Mouse (Mus musculus) embryonic facial prominence, embryonic 10.5 days (tissue): ENCODE data around the gene Wdr19. TPM values are rescaled to one million over a fixed set of nuclear protein-coding genes. Genes with fewer than 3 reads are reported as not detected.

Experiments used
- DNase-seq: peaks from one replicate; pipeline ENCODE4 v3.0.0-alpha.2; 2017; ENCODE audit warnings: low spot score
- H3K27ac ChIP-seq: fragments of 300-500 bp; sonication (generic); replicated peaks from 2 replicates; pipeline ENCODE4 v1.5.1; 2016; ENCODE audit warnings: mild to moderate bottlenecking
- H3K27me3 ChIP-seq: fragments of 300-500 bp; sonication (generic); replicated peaks from 2 replicates; pipeline ENCODE4 v1.6.1; 2016; ENCODE audit warnings: low read depth, mild to moderate bottlenecking; ENCODE audit not compliant: poor library complexity, severe bottlenecking
- H3K36me3 ChIP-seq: fragments of 300-500 bp; sonication (generic); replicated peaks from 2 replicates; pipeline ENCODE4 v1.6.1; 2016; ENCODE audit warnings: mild to moderate bottlenecking, moderate library complexity
- H3K4me1 ChIP-seq: fragments of 300-500 bp; sonication (generic); 2 replicates; pipeline ENCODE4 v1.6.1; 2016
- H3K4me3 ChIP-seq: fragments of 300-500 bp; sonication (generic); 2 replicates; pipeline ENCODE4 v1.5.1; 2016; ENCODE audit warnings: mild to moderate bottlenecking, moderate library complexity
- H3K9me3 ChIP-seq: fragments of 300-500 bp; sonication (generic); 2 replicates; pipeline ENCODE4 v1.6.1; 2016; ENCODE audit warnings: mild to moderate bottlenecking
- WGBS: fragments of 180-500 bp; shearing (Covaris S2); methylation state at CpG from one replicate; pipeline ENCODE4 v1.1.7; 2016; 5-methylcytosine and 5-hydroxymethylcytosine counted together
- polyA plus RNA-seq: library from polyadenylated mRNA; unstranded; fragments of >200 nt; fragmentation: Nextera tagmentation; extraction: Ambion mirVana; gene quantifications from 2 replicates; pipeline ENCODE4 v1.2.1, GENCODE M21; 2016

The Wdr19 gene
- polyA plus RNA-seq, 1 experiment from 2014 or later = 12.1 TPM

DNA sequence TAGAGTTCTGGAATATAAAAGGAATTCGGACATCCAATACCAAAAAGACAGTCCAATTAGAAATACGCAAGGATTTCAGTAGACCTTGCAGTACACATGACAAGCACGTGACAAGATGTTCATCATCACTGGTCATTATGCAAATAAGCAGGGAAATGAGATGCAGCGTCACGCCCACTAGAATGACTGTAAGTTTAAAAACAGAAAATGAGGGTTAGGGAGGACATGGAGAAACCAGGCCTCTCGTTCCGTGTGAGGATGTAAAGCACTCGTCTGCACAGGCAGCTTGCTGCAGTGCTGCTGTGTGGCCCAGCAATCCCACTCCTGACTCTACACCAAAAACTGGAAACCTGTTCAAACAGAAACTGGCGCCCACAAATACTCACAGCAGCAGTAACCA, 29.3 kb upstream of the Wdr19 start:
- peaks cover 7% of the 10 kb centered on the region; the same call in 1 of the 2 replicates for H3K4me1 ChIP-seq
- no peaks in the 10 kb centered on the region for H3K27me3 ChIP-seq
- DNase-seq = no peak
- no peak overlapping the region for H3K4me3 ChIP-seq
- H3K36me3 ChIP-seq = peaks cover 14% of the 10 kb centered on the region; the same call in 1 of the 2 replicates
- WGBS = 90% methylated on average over 9 of the region's 9 CpGs
- H3K9me3 ChIP-seq = no peaks in the 10 kb centered on the region
- H3K27ac ChIP-seq = no peak overlapping the region

- Histone ChIP-seq H3K27me3 (no peaks in the 10 kb centered on the region), H3K36me3 (no peaks in the 10 kb centered on the region), H3K27ac (0 out of 2 replicates have a peak overlapping the region, but pooled peaks have one; percentile 10), H3K9me3 (no peaks in the 10 kb centered on the region), H3K4me3 (no peak overlapping the region), H3K4me1 (peaks cover 9% of the 10 kb centered on the region)
- 71% methylated on average over 26 of the region's 26 CpGs for WGBS
- DNase-seq = no peak
Observed at GRCm38 (mm10) chr5:65175035-65175917, 24.2 kb upstream of the Wdr19 start.

GRCm38 (mm10) chr5:65175918-65176484, 23.5 kb upstream of the Wdr19 start:
- Histone ChIP-seq H3K27me3 (no peaks in the 10 kb centered on the region), H3K36me3 (no peaks in the 10 kb centered on the region), H3K9me3 (no peaks in the 10 kb centered on the region), H3K4me1 (peaks cover 9% of the 10 kb centered on the region), H3K27ac (no peak overlapping the region), H3K4me3 (no peak overlapping the region)
- DNase-seq = no peak
- WGBS = 75% methylated on average over 13 of the region's 13 CpGs

DNA sequence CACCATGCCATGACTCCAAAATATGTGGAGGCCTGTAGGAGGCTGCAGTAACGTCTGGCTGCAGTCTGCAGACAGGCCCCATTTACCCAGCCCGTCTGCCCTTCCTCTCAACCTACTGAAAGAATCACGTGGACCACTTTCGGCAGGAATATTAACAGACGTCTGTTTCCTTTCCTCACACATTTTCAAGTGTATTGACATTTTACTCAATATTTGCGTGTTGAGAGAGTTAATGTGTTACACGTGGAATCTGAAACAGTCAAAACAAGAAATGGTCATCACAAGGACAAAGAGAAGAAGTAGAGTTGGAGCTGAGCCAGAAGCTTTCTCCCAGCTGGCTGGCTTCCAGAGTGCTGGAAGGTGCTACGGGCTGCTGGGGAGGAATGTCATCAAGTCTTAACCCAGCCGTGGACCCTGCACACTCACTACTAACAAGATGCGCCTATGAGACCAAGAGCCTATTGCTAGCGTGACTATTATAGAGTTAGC, 22.4 kb upstream of the Wdr19 start:
- H3K9me3 ChIP-seq = no peaks in the 10 kb centered on the region
- H3K27me3 ChIP-seq = no peaks in the 10 kb centered on the region
- no peaks in the 10 kb centered on the region for H3K36me3 ChIP-seq
- H3K4me3 ChIP-seq = no peak overlapping the region
- 82% methylated on average over 11 of the region's 11 CpGs for WGBS
- H3K4me1 ChIP-seq = peaks cover 9% of the 10 kb centered on the region
- no peak for DNase-seq
- no peak overlapping the region for H3K27ac ChIP-seq

DNA sequence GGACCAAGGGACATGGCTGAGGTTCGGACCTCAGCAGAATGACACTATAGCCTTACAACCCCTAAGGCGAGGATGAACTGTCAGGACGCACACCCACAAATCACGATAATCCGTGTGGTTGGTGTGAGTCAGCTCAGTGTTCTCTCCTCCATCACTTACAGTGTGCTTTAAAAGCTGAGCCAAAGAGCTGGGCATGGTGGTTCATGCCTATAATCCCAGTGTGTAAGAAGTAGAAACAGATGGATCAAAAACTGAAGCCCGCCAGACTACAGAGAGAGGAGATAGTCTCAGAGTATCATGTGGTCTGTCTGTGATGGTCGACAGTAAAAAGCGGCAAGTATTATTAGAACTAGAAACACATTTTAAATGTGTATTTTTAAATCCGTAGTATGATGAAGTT, 21.0 kb upstream of the Wdr19 start:
- WGBS = 92% methylated on average over 9 of the region's 9 CpGs
- H3K27me3 ChIP-seq = no peaks in the 10 kb centered on the region
- H3K27ac ChIP-seq = no peak overlapping the region
- no peak for DNase-seq
- H3K36me3 ChIP-seq = no peaks in the 10 kb centered on the region
- H3K9me3 ChIP-seq = no peaks in the 10 kb centered on the region
- no peak overlapping the region for H3K4me3 ChIP-seq
- H3K4me1 ChIP-seq = peaks cover 9% of the 10 kb centered on the region

- H3K9me3 ChIP-seq = no peaks in the 10 kb centered on the region
- WGBS = 91% methylated on average over 21 of the region's 21 CpGs
- no peak for DNase-seq
- H3K27me3 ChIP-seq = no peaks in the 10 kb centered on the region
- H3K27ac ChIP-seq = no peak overlapping the region
- H3K4me1 ChIP-seq = peaks cover 1% of the 10 kb centered on the region
- H3K4me3 ChIP-seq = no peak overlapping the region
- H3K36me3 ChIP-seq = no peaks in the 10 kb centered on the region
Observed at GRCm38 (mm10) chr5:65181160-65181793, 18.2 kb upstream of the Wdr19 start.

GRCm38 (mm10) chr5:65181794-65182169, 17.7 kb upstream of the Wdr19 start:
- Histone ChIP-seq H3K4me3 (no peak overlapping the region), H3K9me3 (no peaks in the 10 kb centered on the region), H3K4me1 (no peaks in the 10 kb centered on the region), H3K27ac (no peak overlapping the region), H3K36me3 (no peaks in the 10 kb centered on the region), H3K27me3 (no peaks in the 10 kb centered on the region)
- WGBS = 82% methylated on average over 4 of the region's 4 CpGs
- DNase-seq = no peak

GRCm38 (mm10) chr5:65182268-65182667, 17.2 kb upstream of the Wdr19 start:
- H3K9me3 ChIP-seq = no peaks in the 10 kb centered on the region
- WGBS = 87% methylated on average over 1 of the region's 1 CpGs
- H3K36me3 ChIP-seq = no peaks in the 10 kb centered on the region
- no peaks in the 10 kb centered on the region for H3K4me1 ChIP-seq
- no peak for DNase-seq
- H3K27me3 ChIP-seq = no peaks in the 10 kb centered on the region
- H3K4me3 ChIP-seq = no peak overlapping the region
- H3K27ac ChIP-seq = no peak overlapping the region

DNA sequence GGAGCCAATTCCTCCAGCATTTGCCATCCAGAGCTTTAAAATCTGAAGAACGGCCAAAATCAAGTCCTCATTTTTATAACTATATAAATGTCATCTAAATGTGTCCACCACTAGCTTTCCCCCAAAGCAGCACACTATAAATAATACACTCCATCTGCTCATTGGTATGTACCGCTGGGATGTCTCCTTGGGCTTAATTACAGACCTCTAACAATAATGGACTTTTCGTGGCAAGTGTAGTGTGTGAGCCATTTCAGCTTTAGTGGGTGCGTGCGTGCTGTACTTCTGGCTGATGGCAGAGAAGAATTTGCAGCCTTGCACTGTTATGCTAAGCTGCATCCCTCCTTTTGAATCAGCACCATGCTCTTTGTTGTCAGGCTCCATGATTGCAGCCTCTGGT, 7.9 kb upstream of the Wdr19 start:
- WGBS = 93% methylated on average over 5 of the region's 5 CpGs
- Histone ChIP-seq H3K36me3 (no peaks in the 10 kb centered on the region), H3K4me1 (no peaks in the 10 kb centered on the region), H3K27ac (no peak overlapping the region), H3K27me3 (no peaks in the 10 kb centered on the region), H3K4me3 (no peak overlapping the region), H3K9me3 (peaks cover 6% of the 10 kb centered on the region; the same call in 1 of the 2 replicates)
- DNase-seq = no peak

DNA sequence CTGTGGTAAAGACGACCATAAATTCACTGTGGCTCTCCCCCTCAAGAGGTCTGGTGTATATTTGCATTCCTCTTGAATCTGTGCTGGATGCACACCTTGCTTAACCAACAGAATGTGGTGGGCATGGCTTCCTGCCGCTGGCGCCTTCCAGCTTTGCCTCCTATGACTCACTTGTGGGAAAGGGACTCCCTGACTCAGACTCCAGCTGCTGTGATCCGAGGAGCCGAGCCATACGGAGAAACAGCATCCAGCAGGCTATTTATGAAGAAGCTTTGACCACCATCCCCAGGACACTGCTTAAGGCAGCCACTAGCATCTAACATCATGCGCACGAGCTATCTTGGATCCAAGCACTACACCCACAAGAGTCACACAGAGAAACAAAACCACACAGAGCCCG, 5.1 kb upstream of the Wdr19 start:
- peaks cover 7% of the 10 kb centered on the region; the same call in 1 of the 2 replicates for H3K4me1 ChIP-seq
- H3K4me3 ChIP-seq = no peak overlapping the region
- H3K27ac ChIP-seq = no peak overlapping the region
- H3K9me3 ChIP-seq = peaks cover 6% of the 10 kb centered on the region; the same call in 1 of the 2 replicates
- H3K36me3 ChIP-seq = no peaks in the 10 kb centered on the region
- H3K27me3 ChIP-seq = no peaks in the 10 kb centered on the region
- WGBS = 91% methylated on average over 9 of the region's 9 CpGs
- no peak for DNase-seq

DNA sequence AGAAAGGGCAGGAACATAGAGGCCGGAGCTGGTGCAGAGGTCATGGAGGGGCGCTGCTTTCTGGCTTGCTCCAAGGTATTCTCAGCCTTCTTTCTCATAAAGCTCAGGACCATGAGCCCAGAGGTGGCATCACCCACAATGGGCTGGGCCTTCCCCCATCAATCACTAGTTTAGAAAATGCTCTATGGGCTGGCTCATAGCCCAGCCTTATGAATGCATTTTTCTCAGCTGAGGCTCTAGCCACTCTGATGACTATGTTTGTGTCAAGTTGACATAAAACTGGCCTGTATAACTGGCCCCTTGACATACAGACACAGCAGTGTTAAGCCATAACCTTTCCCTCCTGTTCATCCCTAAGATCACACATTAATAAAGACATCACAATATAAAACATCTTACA, 5.2 kb downstream of the Wdr19 start:
- no peak overlapping the region for H3K27ac ChIP-seq
- peaks cover 16% of the 10 kb centered on the region for H3K36me3 ChIP-seq
- WGBS = 94% methylated on average over 2 of the region's 2 CpGs
- DNase-seq = no peak
- H3K27me3 ChIP-seq = no peaks in the 10 kb centered on the region
- H3K4me1 ChIP-seq = peaks cover 8% of the 10 kb centered on the region
- H3K9me3 ChIP-seq = no peaks in the 10 kb centered on the region
- no peak overlapping the region for H3K4me3 ChIP-seq

DNA sequence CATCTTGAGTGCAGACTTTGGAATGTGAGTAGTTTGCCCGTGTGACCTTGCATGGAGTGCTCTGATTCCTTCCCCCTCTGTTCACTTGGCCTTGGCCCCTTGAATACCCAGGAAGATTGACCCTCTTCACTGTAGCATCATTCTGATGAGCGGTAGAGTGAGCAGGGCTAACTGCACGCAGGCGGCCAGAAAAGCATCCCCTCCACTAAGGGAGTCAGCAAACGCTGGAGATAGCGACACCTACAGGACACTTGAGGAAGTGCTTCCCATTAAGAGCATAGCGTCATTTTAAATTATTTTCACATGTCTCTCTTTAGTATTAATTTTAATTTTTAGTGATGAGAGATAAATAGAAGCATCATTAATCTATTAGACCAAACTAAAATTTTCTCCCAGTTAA, 13.8 kb downstream of the Wdr19 start:
- Histone ChIP-seq H3K4me1 (no peaks in the 10 kb centered on the region), H3K9me3 (no peaks in the 10 kb centered on the region), H3K4me3 (no peak overlapping the region), H3K27me3 (no peaks in the 10 kb centered on the region), H3K36me3 (no peaks in the 10 kb centered on the region), H3K27ac (no peak overlapping the region)
- WGBS = 22% methylated on average over 7 of the region's 7 CpGs
- DNase-seq = peak; percentile 52
